Mouse (Mus musculus) embryonic stem cell, embryonic (primary cell): Measurements from ENCODE around the gene D11Wsu47e.

Experiments
- CTCF ChIA-PET, 4 experiments: fragments of 300-600 bp in 2 of 4; fragments of 350-600 bp in 2 of 4; sonication (Branson Sonifier 250); formaldehyde crosslinking; loops; one replicate each; lab custom pipeline; 2022; ENCODE audit warnings: inconsistent platforms in 2 of 4; lab: Charles Lee
- POLR2A ChIA-PET, 4 experiments: fragments of 300-600 bp in 2 of 4; fragments of 350-600 bp in 2 of 4; sonication (Branson Sonifier 250); formaldehyde crosslinking; loops; one replicate each; lab custom pipeline; 2022; ENCODE audit warnings: antibody characterized with exemption in 4 of 4, inconsistent platforms in 1 of 4; lab: Charles Lee

The D11Wsu47e gene

DNA sequence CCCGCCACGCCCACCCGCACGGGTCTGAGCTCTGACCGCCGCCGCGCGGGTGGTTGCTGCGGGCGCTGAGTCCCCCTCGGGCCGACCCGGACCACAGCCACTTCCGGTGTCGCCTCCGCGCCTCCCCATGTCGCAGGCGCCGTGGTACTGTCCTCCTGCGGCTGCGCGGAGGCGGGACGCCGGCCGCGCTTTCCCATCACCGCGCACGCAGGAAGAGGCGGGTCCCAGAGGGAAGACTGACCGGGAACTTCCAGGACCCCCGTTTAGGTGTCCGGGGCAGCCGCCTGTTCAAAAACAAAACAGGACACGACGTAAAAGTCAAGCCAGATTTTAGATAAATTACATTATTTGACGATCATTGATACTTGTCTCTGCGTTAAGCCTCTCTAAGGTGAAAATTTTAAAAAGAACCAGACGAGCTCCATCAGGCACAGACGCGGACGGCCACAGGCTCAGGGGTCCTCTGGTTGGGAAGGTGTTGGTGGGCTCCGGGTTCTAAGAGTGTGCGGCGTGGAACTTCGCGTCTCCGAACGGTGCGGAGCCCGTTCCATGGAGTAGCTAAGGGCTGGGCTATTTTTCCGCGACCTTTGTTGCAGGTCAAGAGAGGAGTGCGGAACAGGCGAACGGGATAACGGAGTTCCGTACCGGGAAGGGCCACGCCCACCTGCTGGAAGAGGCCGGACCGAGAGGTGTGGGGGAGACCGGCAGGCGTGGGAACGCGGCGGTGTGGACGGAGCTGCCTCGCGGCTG lies at the start of gene D11Wsu47e, which contains the start of gene Fam104a:
Gene D11Wsu47e (plus strand): TSS at position 456 of the 750 bp plus-strand sequence.
Gene Fam104a (minus strand): TSS at position 199 of the 750 bp plus-strand sequence.
- CTCF ChIA-PET, result interaction anchor here in 2 of 4 experiments (0.6 to 2.6 kb wide), 8 partner anchors 13 to 886 kb away, joined by 3 to 13 read pairs (median 4); no protein-coding TSS in a partner anchor
- POLR2A ChIA-PET, result interaction anchor here (0.6 to 5.9 kb wide), 55 partner anchors 9 to 492 kb away, joined by 3 to 47 read pairs (median 4); partner anchors contain the start of genes Cdc42ep4 (in 4 of the 4), Cpsf4l (in 3 of the 4), Slc39a11 (in 2 of the 4) and Cog1 (in 1 of the 4)

DNA sequence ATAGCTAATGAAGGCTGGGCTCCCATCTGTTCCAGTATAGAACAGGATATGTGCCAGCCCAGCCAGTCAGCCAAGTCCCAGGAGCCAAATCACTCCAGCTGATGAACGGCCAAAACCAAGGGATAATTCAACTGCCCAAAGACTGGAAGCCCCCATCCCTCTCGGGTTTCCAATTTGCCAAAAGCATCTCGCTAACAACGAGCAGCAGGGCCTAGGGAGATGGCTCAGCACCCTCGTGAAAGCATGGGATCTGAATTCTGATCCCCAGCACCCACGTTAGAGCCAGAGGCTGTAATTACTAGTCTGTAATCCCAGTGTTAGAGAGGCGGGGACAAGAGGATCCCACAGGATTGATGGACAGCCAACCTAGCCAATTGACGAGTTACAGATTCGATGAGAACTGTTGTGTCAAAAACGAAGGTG lies 49.5 kb upstream of the D11Wsu47e start:
- CTCF ChIA-PET, result interaction anchor here in 2 of 4 experiments (0.6 kb wide), 2 partner anchors 309 to 468 kb away, joined by 3 to 4 read pairs; no protein-coding TSS in a partner anchor

DNA sequence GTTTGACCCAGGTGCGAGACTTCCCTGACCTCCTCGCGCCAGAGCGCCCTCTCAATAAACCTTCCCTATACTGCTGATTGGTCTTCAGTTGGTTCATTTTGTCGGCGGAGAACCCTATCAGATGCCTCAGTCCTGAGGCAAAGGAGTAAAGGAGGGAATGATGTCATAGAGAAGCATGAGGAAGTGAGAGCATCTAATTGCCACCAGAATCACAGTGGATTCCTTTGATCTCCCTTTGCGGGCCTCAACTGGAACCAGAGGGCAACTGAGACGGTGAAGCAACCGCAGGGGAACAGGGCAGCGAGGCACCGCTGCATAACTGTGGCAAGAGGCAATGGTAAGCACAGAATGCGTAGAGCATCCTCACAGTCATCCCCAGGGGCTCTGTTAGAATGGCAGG lies 45.5 kb upstream of the D11Wsu47e start:
- CTCF ChIA-PET, result interaction anchor here in 2 of 4 experiments (0.6 to 1.8 kb wide), 3 partner anchors 172 to 246 kb away, joined by 4 to 5 read pairs (median 5); no protein-coding TSS in a partner anchor
- POLR2A ChIA-PET, result interaction anchor here in 2 of 4 experiments (0.6 to 1.1 kb wide), 5 partner anchors 11 to 263 kb away, joined by 3 to 4 read pairs (median 3); partner anchors contain the start of gene Cog1 (in 1 of the 2)

More for the DNA sequence above, 49.5 kb upstream of the D11Wsu47e start:
- POLR2A ChIA-PET, result no interaction called here

DNA sequence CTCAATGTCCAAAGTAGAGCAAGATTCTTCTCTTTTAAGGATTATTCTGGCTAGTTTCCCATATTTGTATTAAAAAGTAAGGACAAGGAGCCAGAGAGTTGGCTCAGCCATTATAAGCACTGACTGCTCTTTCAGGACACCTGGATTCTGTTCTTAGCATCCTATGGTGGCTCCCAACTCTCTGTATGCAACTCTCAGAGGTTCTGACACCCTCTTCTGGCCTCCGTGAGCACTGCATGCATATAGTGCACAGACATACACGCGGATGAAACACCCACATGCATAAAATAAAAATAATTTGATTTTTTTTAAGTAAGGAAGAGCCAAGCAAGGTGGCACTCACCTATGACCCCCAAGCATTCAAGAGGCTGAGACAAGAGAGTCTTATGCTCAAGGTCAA lies 39.0 kb upstream of the D11Wsu47e start:
- CTCF ChIA-PET, result no interaction called here
- POLR2A ChIA-PET, result interaction anchor here in 1 of 4 experiments (1.1 kb wide), 1 partner anchor 26 kb away, joined by 5 read pairs; no protein-coding TSS in a partner anchor

DNA sequence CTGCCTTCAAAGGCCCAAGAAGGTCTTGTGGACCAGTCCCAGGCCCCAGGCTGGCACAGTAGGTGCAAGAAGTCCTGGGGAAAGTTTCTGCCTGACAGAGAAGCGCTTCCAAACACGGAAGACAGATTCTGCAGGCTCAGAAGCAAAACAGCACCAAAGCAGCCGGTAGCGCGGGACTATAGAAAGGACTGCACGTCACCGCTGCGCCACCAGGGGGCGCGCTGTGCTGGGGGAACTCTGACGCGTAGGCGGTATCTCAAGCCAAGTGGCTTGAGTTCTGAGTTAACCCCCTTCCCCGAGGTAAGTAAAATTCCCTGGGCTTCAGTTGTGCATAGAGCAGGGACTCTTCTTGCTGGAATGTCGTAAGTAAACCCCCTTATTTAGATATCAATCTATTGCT lies 36.1 kb upstream of the D11Wsu47e start:
- ChIA-PET POLR2A (interaction anchor here in 2 of 4 experiments (0.9 to 2.3 kb wide), 7 partner anchors 8 to 350 kb away, joined by 3 to 8 read pairs (median 3); partner anchors contain the start of genes D11Wsu47e (in 1 of the 2) and Fam104a (in 1 of the 2)), CTCF (interaction anchor here (0.6 to 8.5 kb wide), 21 partner anchors 8 to 322 kb away, joined by 3 to 78 read pairs (median 4); partner anchors contain the start of gene Sstr2 (in 1 of the 4))

DNA sequence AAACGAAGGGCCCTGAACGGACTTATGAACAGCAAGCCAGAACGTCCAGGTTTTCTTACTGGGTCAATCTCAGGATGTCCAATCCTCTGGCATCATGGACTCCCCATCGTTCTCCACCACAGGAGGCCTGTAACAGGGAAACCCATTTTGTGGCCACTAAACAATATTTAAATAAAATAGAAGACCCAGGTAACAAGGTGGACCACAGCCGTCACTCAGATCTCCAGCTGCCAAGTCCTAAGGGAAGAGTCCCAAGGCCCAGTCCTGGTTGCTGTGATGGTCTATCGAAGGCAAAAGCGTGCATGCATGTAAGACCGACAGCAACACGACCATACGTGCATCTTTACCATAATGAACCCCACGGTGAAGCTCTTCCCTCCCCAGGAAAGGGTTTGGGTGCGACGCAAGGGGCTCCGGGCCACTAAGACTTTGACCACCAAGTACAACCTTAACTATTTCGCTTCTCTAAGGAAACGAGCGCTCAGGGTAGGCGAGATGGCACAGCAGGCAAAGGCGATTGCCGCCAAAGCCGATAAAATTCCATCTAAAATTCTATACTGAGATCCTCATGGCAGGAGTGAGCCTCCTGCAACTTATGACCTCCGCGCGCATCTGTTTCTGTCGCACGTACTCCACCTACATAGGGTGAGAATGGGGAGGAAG lies 35.4 kb upstream of the D11Wsu47e start, which contains the start of gene Cog1:
Gene Cog1 (plus strand): TSS at position 480 of the 663 bp plus-strand sequence.
- ChIA-PET POLR2A (interaction anchor here in 2 of 4 experiments (0.7 to 2.3 kb wide), 15 partner anchors 10 to 350 kb away, joined by 3 to 8 read pairs (median 4); partner anchors contain the start of genes D11Wsu47e (in 2 of the 2), Fam104a (in 2 of the 2), Cdc42ep4 (in 1 of the 2) and Cpsf4l (in 1 of the 2)), CTCF (interaction anchor here (0.5 to 8.5 kb wide), 16 partner anchors 18 to 323 kb away, joined by 3 to 78 read pairs (median 4); partner anchors contain the start of gene Sstr2 (in 1 of the 4))

DNA sequence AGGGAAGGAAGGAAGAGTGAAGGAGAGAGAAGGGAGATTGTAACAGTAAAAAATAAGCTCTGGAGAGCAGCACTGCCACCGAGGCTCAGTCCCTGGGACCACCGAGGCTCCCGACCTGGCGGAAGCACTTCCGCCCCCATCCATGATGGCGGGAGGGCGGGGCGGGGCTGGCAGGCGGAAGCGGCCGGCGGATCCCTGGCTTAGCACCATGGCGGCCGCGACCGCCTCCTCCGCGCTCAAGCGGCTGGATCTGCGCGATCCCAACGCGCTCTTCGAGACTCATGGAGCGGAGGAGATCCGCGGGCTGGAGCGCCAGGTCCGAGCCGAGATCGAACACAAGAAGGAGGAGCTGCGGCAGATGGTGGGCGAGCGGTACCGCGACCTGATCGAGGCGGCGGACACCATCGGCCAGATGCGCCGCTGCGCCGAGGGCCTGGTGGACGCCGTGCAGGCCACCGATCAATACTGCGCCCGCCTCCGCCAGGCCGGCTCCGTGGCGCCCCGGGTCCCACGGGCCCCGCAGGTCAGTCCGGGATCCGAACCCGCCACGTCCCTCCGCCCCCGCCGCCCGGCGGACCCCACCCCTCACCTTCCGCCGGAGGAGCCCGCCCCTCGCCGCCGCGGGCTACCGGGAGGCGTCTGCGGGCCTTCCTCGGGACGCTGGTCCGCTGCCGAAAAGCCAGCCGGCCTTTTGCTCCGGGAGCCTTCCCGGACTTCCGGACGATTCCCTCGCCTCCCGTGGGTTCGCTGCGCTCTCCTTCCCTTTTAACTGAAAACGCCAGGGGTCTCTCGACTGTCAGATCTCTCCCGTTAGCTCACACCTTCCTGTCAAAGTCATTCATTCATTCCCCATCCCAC lies 34.6 kb upstream of the D11Wsu47e start, which contains the start of gene Slc39a11:
Gene Slc39a11 (minus strand): TSS at position 727 of the 858 bp plus-strand sequence.
- CTCF ChIA-PET, result interaction anchor here (0.5 to 8.5 kb wide), 11 partner anchors 12 to 214 kb away, joined by 3 to 78 read pairs (median 5); partner anchors contain the start of gene Sstr2 (in 1 of the 4)
- POLR2A ChIA-PET, result interaction anchor here (0.5 to 2.3 kb wide), 20 partner anchors 9 to 1072 kb away, joined by 3 to 8 read pairs (median 4); partner anchors contain the start of genes D11Wsu47e (in 2 of the 4), Fam104a (in 2 of the 4), Cdc42ep4 (in 1 of the 4) and Cpsf4l (in 1 of the 4)

DNA sequence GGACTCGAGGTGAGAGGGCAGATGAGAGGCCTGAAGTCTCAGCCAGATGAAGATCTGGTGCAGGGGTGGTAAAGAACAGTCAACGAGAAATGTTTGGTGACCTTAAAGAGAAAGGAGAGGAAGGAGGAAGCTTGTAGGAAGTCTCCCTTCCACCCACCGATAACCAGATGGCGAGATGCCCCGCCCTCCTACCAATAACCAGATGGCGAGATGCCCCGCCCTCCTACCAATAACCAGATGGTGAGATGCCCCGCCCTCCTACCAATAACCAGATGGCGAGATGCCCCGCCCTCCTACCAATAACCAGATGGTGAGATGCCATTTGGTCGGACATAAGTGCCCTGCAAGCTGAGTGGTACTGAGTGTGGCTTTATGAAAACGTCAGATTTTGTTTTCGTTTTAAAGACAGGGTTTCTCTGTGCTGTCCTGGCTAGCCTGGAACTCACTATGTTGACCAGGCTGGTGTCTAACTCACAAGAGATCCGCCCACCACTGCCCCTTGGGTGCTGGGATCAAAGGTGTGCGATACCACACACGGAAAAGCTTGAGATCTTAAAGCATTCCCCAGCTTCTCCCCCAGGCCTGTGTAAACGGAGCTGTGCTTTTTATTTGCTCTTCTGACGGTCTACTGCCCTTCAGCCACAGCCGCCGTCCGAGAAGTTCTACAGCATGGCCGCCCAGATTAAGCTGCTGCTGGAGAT lies 32.9 kb upstream of the D11Wsu47e start:
- CTCF ChIA-PET, result interaction anchor here (0.5 to 8.5 kb wide), 42 partner anchors 9 to 420 kb away, joined by 3 to 78 read pairs (median 4); partner anchors contain the start of genes Cdc42ep4 (in 1 of the 4), D11Wsu47e (in 1 of the 4) and Fam104a (in 1 of the 4)
- POLR2A ChIA-PET, result interaction anchor here (0.6 to 2.4 kb wide), 32 partner anchors 9 to 519 kb away, joined by 3 to 11 read pairs (median 4); partner anchors contain the start of genes Cdc42ep4 (in 3 of the 4), D11Wsu47e (in 2 of the 4), Fam104a (in 2 of the 4) and Cpsf4l (in 1 of the 4)

DNA sequence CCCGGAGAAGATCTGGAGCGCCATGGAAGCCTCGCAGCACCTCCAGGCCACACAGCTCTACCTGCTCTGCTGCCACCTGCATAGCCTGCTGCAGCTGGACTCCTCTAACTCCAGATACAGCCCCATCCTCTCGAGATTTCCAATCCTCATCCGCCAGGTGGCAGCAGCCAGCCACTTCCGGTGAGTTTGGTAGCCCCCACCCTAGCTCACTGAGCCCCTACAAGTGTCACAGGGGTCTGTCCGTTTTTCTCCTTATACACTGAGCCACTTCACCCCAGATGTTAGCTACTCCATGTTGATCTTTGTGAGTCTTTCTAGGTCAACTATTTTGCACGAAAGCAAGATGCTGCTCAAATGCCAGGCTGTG lies 32.3 kb upstream of the D11Wsu47e start:
- ChIA-PET CTCF (interaction anchor here (0.5 to 8.5 kb wide), 48 partner anchors 9 to 449 kb away, joined by 3 to 78 read pairs (median 4); partner anchors contain the start of genes D11Wsu47e (in 2 of the 4), Fam104a (in 2 of the 4) and Cdc42ep4 (in 1 of the 4)), POLR2A (interaction anchor here (0.6 to 2.4 kb wide), 32 partner anchors 9 to 519 kb away, joined by 3 to 11 read pairs (median 4); partner anchors contain the start of genes Cdc42ep4 (in 3 of the 4), D11Wsu47e (in 2 of the 4), Fam104a (in 2 of the 4) and Cpsf4l (in 1 of the 4))

DNA sequence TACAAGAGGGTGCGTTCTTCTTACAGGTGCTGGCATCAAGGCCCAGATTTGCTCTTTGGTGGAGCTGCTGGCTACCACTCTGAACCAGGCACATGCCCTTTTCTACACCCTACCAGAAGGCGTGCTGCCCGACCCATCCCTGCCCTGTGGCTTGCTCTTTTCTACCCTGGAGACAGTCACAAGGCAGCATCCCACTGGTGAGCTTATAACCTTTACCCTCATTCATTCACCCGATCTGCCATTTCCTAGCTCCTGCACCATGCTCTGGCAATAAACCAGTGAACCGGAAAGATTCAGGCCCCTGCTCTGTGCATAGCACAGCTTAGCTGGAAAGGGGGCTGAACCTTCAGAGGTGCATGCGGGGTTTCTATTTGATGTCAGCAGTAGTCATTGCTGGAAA lies 31.7 kb upstream of the D11Wsu47e start:
- POLR2A ChIA-PET, result interaction anchor here (0.9 to 2.4 kb wide), 21 partner anchors 8 to 451 kb away, joined by 3 to 11 read pairs (median 5); partner anchors contain the start of genes Cdc42ep4 (in 2 of the 4), D11Wsu47e (in 2 of the 4), Fam104a (in 2 of the 4) and Cpsf4l (in 1 of the 4)
- CTCF ChIA-PET, result interaction anchor here (0.5 to 8.5 kb wide), 34 partner anchors 8 to 706 kb away, joined by 3 to 78 read pairs (median 4); partner anchors contain the start of genes D11Wsu47e (in 2 of the 4) and Fam104a (in 2 of the 4)

DNA sequence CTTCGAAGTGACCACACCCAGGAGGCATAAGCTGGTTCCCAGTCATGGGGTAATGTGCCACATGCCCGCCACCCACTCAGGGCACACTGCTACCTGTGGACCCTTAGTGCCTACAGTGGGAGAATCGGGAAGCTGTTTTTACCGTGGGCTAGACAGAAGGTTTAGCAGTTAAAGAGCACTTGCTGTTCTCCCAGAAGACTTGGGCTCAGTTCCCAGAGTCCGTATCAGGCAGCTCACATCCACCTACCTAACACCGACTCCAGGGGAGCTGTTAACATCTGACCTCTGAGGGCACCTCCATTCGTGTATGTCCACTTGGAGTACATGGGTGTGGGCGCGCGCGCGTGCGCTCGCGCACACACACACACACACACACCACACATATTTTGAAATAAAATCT lies 30.1 kb upstream of the D11Wsu47e start:
- POLR2A ChIA-PET, result interaction anchor here in 3 of 4 experiments (0.7 to 5.3 kb wide), 10 partner anchors 13 to 163 kb away, joined by 3 to 28 read pairs (median 4); partner anchors contain the start of gene Sstr2 (in 1 of the 3)
- CTCF ChIA-PET, result interaction anchor here in 2 of 4 experiments (0.6 to 8.5 kb wide), 5 partner anchors 13 to 181 kb away, joined by 3 to 78 read pairs (median 4); no protein-coding TSS in a partner anchor

DNA sequence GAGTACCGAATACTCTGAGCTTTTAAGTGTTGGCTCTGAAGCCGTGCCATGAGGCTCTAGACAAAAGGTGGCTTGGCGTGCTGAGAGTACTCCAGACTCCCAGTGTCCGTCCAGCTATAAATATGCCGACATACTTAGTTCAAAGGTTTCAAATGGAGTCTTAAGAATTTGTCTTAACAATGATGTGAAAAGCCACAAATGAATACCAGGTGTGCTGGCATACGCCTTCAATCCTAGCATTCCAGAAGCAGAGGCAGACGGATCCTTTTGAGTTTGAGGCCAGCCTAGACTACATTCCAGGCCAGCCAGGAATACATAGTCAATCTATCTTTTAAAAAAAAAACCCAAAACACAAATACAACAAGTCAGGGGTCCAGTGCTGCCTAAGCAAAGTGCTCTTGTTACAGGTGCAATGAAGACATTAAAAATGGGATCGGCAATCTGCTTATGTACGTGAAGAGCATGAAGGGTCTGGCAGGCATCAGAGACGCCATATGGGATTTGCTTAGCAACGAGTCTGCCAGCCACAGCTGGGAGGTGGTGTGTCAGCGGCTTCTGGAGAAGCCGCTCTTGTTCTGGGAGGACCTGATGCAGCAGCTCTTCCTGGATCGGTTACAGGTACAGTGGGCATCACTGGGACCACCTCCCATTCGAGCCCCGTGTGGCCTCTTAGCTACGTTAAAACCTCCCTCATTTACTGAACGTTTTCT lies 29.5 kb upstream of the D11Wsu47e start:
- ChIA-PET POLR2A (interaction anchor here in 2 of 4 experiments (0.7 to 5.3 kb wide), 10 partner anchors 12 to 162 kb away, joined by 3 to 28 read pairs (median 4); partner anchors contain the start of gene Sstr2 (in 1 of the 2)), CTCF (interaction anchor here in 2 of 4 experiments (0.6 to 8.5 kb wide), 9 partner anchors 13 to 181 kb away, joined by 3 to 78 read pairs (median 4); no protein-coding TSS in a partner anchor)

DNA sequence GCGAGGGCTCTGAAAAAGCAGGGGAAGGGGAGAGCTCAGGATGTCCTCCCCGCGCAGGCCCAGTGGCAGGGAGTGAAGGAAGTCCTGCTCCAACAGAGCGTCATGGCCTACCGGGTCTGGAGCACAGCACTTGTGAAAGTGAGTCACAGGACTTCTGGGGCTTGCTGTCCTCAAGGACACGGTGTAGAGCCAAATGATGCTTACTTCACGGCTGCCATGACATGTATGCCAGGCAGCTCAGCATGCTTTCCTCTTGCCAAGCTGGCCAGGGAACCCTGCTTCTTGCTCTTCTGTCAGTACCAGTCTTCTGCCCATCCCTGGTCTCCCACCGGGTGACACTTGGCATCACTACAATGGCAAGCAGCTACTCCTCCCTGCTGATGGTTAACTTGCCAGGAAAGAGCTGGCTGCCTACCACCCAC lies 27.7 kb upstream of the D11Wsu47e start:
- POLR2A ChIA-PET, result interaction anchor here in 2 of 4 experiments (1.3 to 5.3 kb wide), 4 partner anchors 9 to 28 kb away, joined by 3 to 28 read pairs (median 4); partner anchors contain the start of genes D11Wsu47e (in 1 of the 2) and Fam104a (in 1 of the 2)
- CTCF ChIA-PET, result interaction anchor here (0.6 to 2.1 kb wide), 5 partner anchors 9 to 155 kb away, joined by 3 to 10 read pairs (median 5); no protein-coding TSS in a partner anchor

DNA sequence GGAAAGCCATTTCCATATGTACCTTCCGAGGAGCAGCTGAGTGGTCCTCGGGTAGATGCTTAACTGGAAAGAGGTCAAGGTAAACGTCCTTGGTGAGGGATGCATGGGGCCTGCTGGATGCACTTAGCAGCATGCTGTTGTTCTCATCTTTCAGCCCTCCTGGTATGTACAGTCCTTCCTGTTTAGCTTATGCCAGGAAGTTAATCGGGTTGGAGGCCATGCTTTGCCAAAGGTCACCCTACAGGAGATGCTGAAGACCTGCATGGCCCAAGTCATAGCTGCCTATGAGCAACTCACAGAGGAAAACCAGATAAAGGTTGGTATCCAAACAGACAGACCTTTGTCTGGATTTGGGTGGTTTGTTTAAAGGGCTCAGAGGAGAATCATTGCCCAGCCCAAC lies 27.0 kb upstream of the D11Wsu47e start:
- POLR2A ChIA-PET, result interaction anchor here in 2 of 4 experiments (1.4 to 5.3 kb wide), 3 partner anchors 10 to 27 kb away, joined by 3 to 28 read pairs (median 4); partner anchors contain the start of genes D11Wsu47e (in 1 of the 2) and Fam104a (in 1 of the 2)
- CTCF ChIA-PET, result interaction anchor here in 3 of 4 experiments (0.6 to 1.6 kb wide), 3 partner anchors 13 to 155 kb away, joined by 3 to 10 read pairs (median 5); no protein-coding TSS in a partner anchor
